Mouse (Mus musculus) G1E (cell line): Measurements from ENCODE around the gene Sap30l. TPM values are rescaled to one million over a fixed set of nuclear protein-coding genes. Genes with fewer than 3 reads are reported as not detected.

Source experiments
- ATAC-seq: 2 replicates; pipeline ENCODE4 v1.8.0; 2016; ENCODE audit warnings: mild to moderate bottlenecking; ENCODE audit not compliant: insufficient number of reproducible peaks, poor library complexity, low FRiP score, severe bottlenecking; ENCODE audit errors: extremely low read depth
- DNase-seq: peaks from one replicate; pipeline ENCODE4 v3.0.0; 2012; ENCODE audit warnings: low spot score
- H3K27me3 ChIP-seq: 2 replicates; pipeline ENCODE4 v1.6.1; 2012; ENCODE audit warnings: mild to moderate bottlenecking, low read length, inconsistent platforms; ENCODE audit not compliant: insufficient read depth
- H3K36me3 ChIP-seq: replicated peaks from 2 replicates; pipeline ENCODE3; 2012; ENCODE audit warnings: mild to moderate bottlenecking, inconsistent platforms
- H3K4me1 ChIP-seq: 2 replicates; pipeline ENCODE4 v1.6.1; 2012; ENCODE audit warnings: low read depth, low read length, inconsistent platforms, mixed read lengths; ENCODE audit not compliant: insufficient read depth
- H3K4me3 ChIP-seq: 2 replicates; pipeline ENCODE4 v1.5.1; 2012; ENCODE audit warnings: low read depth, mild to moderate bottlenecking, inconsistent platforms, low read length, moderate library complexity, mixed read lengths
- H3K9me3 ChIP-seq: replicated peaks from 2 replicates; pipeline ENCODE4 v1.6.1; 2012; ENCODE audit warnings: inconsistent platforms
- CTCF ChIP-seq: IDR thresholded peaks from 2 replicates; pipeline ENCODE4 v1.5.1; 2012; ENCODE audit warnings: low read depth, low read length, inconsistent platforms, mixed read lengths
- GATA1 ChIP-seq: IDR thresholded peaks from 2 replicates; pipeline ENCODE4 v1.6.1; 2012; ENCODE audit warnings: borderline replicate concordance, low read length, inconsistent platforms, mixed read lengths
- GATA2 ChIP-seq: IDR thresholded peaks from 2 replicates; pipeline ENCODE4 v1.6.1; 2012; ENCODE audit warnings: low read depth, low read length, inconsistent platforms, borderline replicate concordance
- POLR2AphosphoS5 ChIP-seq: IDR thresholded peaks from 2 replicates; pipeline ENCODE4 v1.6.1; 2012; ENCODE audit warnings: low read depth, low read length, inconsistent platforms; ENCODE audit not compliant: insufficient replicate concordance
- TAL1 ChIP-seq: conservative IDR thresholded peaks from 2 replicates; pipeline ENCODE4 v1.6.1; 2012; ENCODE audit warnings: low read depth, low read length, inconsistent platforms, mixed read lengths
- polyA plus RNA-seq: library from polyadenylated mRNA; stranded (reverse); fragments of >175 nt; gene quantifications from 2 replicates; pipeline ENCODE4 v1.2.3, GENCODE M21; 2012
- total RNA-seq, 2 experiments: library from RNA; stranded (forward) in 1 of 2; stranded (reverse) in 1 of 2; fragments of 200-1000 nt in 1 of 2; fragments of >200 nt in 1 of 2; fragmentation: Nextera tagmentation in 1 of 2; gene quantifications; 2 replicates each; pipeline ENCODE4 v1.2.3; 2014 to 2017

Sap30l gene
- total and polyA plus RNA-seq, 3 experiments = 7.1 to 57.0 (median 43.4) TPM

- no peak overlapping the region for H3K4me3 ChIP-seq
- no peak for ATAC-seq
- DNase-seq = no peak
- H3K27me3 ChIP-seq = no peaks in the 10 kb centered on the region
- TF ChIP-seq TAL1 (no peak), POLR2AphosphoS5 (no peak), GATA1 (no peak), GATA2 (no peak), CTCF (no peak)
- H3K4me1 ChIP-seq = peaks cover 61% of the 10 kb centered on the region
- H3K36me3 ChIP-seq = peaks cover 80% of the 10 kb centered on the region
- no peaks in the 10 kb centered on the region for H3K9me3 ChIP-seq
Measured at GRCm38 (mm10) chr11:57809017-57809731, 7.7 kb downstream of the Sap30l start.

GRCm38 (mm10) chr11:57809732-57810098 lies 8.3 kb downstream of the Sap30l start:
- DNase-seq (no peak), ATAC-seq (no peak)
- no peaks in the 10 kb centered on the region for H3K9me3 ChIP-seq
- peaks cover 85% of the 10 kb centered on the region for H3K36me3 ChIP-seq
- H3K4me3 ChIP-seq = no peak overlapping the region
- no peaks in the 10 kb centered on the region for H3K27me3 ChIP-seq
- peaks cover 57% of the 10 kb centered on the region for H3K4me1 ChIP-seq
- no peak for TF ChIP-seq CTCF
- no peak for TF ChIP-seq GATA1
- no peak for TF ChIP-seq GATA2

GRCm38 (mm10) chr11:57811006-57811405 lies 9.6 kb downstream of the Sap30l start:
- no peak for TF ChIP-seq GATA2
- TF ChIP-seq CTCF = no peak
- H3K36me3 ChIP-seq = peaks cover 82% of the 10 kb centered on the region
- peaks cover 45% of the 10 kb centered on the region for H3K4me1 ChIP-seq
- ATAC-seq = no peak
- no peak for DNase-seq
- H3K27me3 ChIP-seq = no peaks in the 10 kb centered on the region
- H3K9me3 ChIP-seq = no peaks in the 10 kb centered on the region
- H3K4me3 ChIP-seq = no peak overlapping the region

GRCm38 (mm10) chr11:57812212-57812611 lies 10.8 kb downstream of the Sap30l start:
- peak; percentile 72 for DNase-seq
- Histone ChIP-seq H3K9me3 (no peaks in the 10 kb centered on the region), H3K36me3 (peaks cover 71% of the 10 kb centered on the region), H3K4me1 (peaks cover 35% of the 10 kb centered on the region), H3K27me3 (no peaks in the 10 kb centered on the region), H3K4me3 (no peak overlapping the region; the same call in 1 of the 2 replicates)
- TF ChIP-seq TAL1 (no peak), GATA1 (no peak), POLR2AphosphoS5 (no peak), CTCF (no peak), GATA2 (no peak)
- peak; percentile 80 for ATAC-seq

GRCm38 (mm10) chr11:57813641-57814040 lies 12.2 kb downstream of the Sap30l start:
- ATAC-seq (no peak), DNase-seq (no peak)
- peaks cover under 1% of the 10 kb centered on the region; the same call in 1 of the 2 replicates for H3K27me3 ChIP-seq
- no peak overlapping the region for H3K4me3 ChIP-seq
- peaks cover 57% of the 10 kb centered on the region for H3K36me3 ChIP-seq
- peaks cover 26% of the 10 kb centered on the region for H3K4me1 ChIP-seq
- no peaks in the 10 kb centered on the region for H3K9me3 ChIP-seq
- TF ChIP-seq CTCF (no peak), POLR2AphosphoS5 (no peak)

GRCm38 (mm10) chr11:57818189-57818588 lies 16.8 kb downstream of the Sap30l start:
- Histone ChIP-seq H3K4me3 (no peak overlapping the region), H3K27me3 (peaks cover 2% of the 10 kb centered on the region; the same call in 1 of the 2 replicates), H3K9me3 (no peaks in the 10 kb centered on the region), H3K4me1 (peaks cover 2% of the 10 kb centered on the region; the same call in 1 of the 2 replicates), H3K36me3 (peaks cover 15% of the 10 kb centered on the region)
- TF ChIP-seq POLR2AphosphoS5 (no peak), GATA2 (no peak), TAL1 (no peak), GATA1 (no peak), CTCF (no peak)
- DNase-seq (no peak), ATAC-seq (no peak)
